Mouse (Mus musculus) hindbrain, embryonic 12.5 days (tissue): Measurements from ENCODE around the gene Prx. TPM values are rescaled to one million over a fixed set of nuclear protein-coding genes. Genes with fewer than 3 reads are reported as not detected.

Experiments used
- ATAC-seq: fragments of 200-750 bp; cut with Nextera tagmentation; 2 replicates; pipeline ENCODE4 v1.8.0; 2017; ENCODE audit warnings: moderate TSS enrichment; ENCODE audit not compliant: low FRiP score
- H3K27ac ChIP-seq: fragments of 300-500 bp; sonication (generic); 2 replicates; pipeline ENCODE4 v1.5.1; 2016; ENCODE audit warnings: mild to moderate bottlenecking
- H3K27me3 ChIP-seq: fragments of 300-500 bp; sonication (generic); 2 replicates; pipeline ENCODE4 v1.6.1; 2016; ENCODE audit warnings: mild to moderate bottlenecking
- H3K36me3 ChIP-seq: fragments of 300-500 bp; sonication (generic); 2 replicates; pipeline ENCODE4 v1.6.1; 2016; ENCODE audit warnings: mild to moderate bottlenecking
- H3K4me1 ChIP-seq: fragments of 300-500 bp; sonication (generic); 2 replicates; pipeline ENCODE4 v1.6.1; 2016
- H3K4me2 ChIP-seq: fragments of 300-500 bp; sonication (generic); replicated peaks from 2 replicates; pipeline ENCODE4 v1.6.1; 2016; ENCODE audit warnings: mild to moderate bottlenecking
- H3K4me3 ChIP-seq: fragments of 300-500 bp; sonication (generic); 2 replicates; pipeline ENCODE4 v1.5.1; 2016; ENCODE audit warnings: mild to moderate bottlenecking
- H3K9ac ChIP-seq: fragments of 300-500 bp; sonication (generic); 2 replicates; pipeline ENCODE4 v1.6.1; 2016; ENCODE audit warnings: mild to moderate bottlenecking, moderate library complexity
- H3K9me3 ChIP-seq: fragments of 300-500 bp; sonication (generic); replicated peaks from 2 replicates; pipeline ENCODE4 v1.6.1; 2016; ENCODE audit warnings: mild to moderate bottlenecking
- WGBS: fragments of 180-500 bp; shearing (Covaris S2); methylation state at CpG from one replicate; pipeline ENCODE4 v1.1.7; 2016; 5-methylcytosine and 5-hydroxymethylcytosine counted together
- polyA plus RNA-seq: library from polyadenylated mRNA; unstranded; fragments of >200 nt; fragmentation: Nextera tagmentation; extraction: Ambion mirVana; gene quantifications from 2 replicates; pipeline ENCODE4 v1.2.1, GENCODE M21; 2016

The Prx gene
- polyA plus RNA-seq, 1 experiment from 2014 or later = 2.5 TPM

DNA sequence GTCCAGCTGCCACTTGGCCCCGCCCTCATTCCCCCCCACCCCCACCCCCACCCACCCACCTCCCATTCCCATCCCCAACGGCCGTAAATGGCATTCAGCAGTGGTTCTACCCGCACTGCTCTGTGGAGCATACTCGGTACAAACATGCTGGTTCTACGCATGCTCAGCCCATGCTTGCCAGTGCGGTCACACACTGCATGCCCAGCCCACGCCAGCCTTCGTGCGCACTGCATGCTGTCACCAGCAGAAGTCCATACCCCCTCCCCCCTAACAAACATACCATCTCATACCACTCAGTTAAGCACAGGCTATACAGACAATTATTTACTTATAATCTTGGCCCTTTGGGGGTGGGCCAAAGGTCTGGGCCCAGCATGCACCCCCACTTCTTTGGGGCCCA, 32.6 kb downstream of the Prx start:
- Histone ChIP-seq H3K36me3 (peaks cover 66% of the 10 kb centered on the region), H3K4me3 (no peak overlapping the region), H3K9me3 (no peaks in the 10 kb centered on the region), H3K27ac (no peak overlapping the region), H3K27me3 (no peaks in the 10 kb centered on the region), H3K4me2 (no peak overlapping the region), H3K4me1 (no peaks in the 10 kb centered on the region), H3K9ac (no peak overlapping the region)
- ATAC-seq = no peak
- WGBS = 87% methylated on average over 10 of the region's 10 CpGs

DNA sequence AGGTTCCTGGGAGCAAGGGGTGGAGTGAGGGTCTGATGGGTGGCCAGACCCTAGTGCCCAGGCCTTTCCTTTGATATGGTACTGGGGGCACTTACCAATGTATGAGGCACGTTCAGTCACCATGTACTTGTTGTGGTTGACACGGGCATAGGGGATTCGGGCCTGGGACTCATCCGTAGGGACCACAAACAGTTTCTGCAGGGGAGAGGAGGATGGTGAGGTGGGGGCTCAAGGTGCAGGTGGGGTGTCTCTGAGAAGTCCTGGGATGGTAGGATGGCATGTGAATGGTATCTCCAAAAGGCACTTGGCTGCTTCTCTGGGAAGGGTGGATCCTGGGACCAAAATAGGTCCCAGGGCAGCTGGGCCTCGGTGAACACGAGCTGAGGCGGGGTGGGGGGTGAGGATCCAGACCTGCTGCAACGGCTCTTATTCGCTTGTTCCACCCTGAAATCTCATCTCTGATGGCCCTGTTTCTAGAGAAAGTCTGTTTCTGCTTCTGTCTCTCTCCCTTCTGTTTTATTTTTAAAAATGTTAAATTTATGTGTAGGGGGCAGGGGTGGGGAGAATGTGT, 33.4 kb downstream of the Prx start:
- 92% methylated on average over 9 of the region's 9 CpGs for WGBS
- Histone ChIP-seq H3K4me1 (no peaks in the 10 kb centered on the region), H3K36me3 (peaks cover 74% of the 10 kb centered on the region)

GRCm38 (mm10) chr7:27535386-27535785, 36.3 kb downstream of the Prx start:
- 75% methylated on average over 2 of the region's 2 CpGs for WGBS
- Histone ChIP-seq H3K9me3 (no peaks in the 10 kb centered on the region), H3K4me3 (no peak overlapping the region), H3K9ac (no peak overlapping the region), H3K4me2 (no peak overlapping the region), H3K4me1 (no peaks in the 10 kb centered on the region), H3K27me3 (no peaks in the 10 kb centered on the region), H3K27ac (no peak overlapping the region), H3K36me3 (peaks cover 80% of the 10 kb centered on the region)
- no peak for ATAC-seq

More for the DNA sequence above, 33.4 kb downstream of the Prx start:
- no peaks in the 10 kb centered on the region for H3K9me3 ChIP-seq
- H3K4me3 ChIP-seq = no peak overlapping the region
- no peaks in the 10 kb centered on the region for H3K27me3 ChIP-seq
- no peak for ATAC-seq
- H3K27ac ChIP-seq = no peak overlapping the region
- H3K4me2 ChIP-seq = no peak overlapping the region
- no peak overlapping the region for H3K9ac ChIP-seq

GRCm38 (mm10) chr7:27536618-27537017, 37.5 kb downstream of the Prx start:
- peaks cover 6% of the 10 kb centered on the region for H3K4me1 ChIP-seq
- H3K9me3 ChIP-seq = no peaks in the 10 kb centered on the region
- H3K27me3 ChIP-seq = no peaks in the 10 kb centered on the region
- WGBS = 88% methylated on average over 6 of the region's 6 CpGs
- peaks cover 69% of the 10 kb centered on the region for H3K36me3 ChIP-seq
- H3K4me3 ChIP-seq = no peak overlapping the region
- H3K9ac ChIP-seq = no peak overlapping the region
- H3K27ac ChIP-seq = no peak overlapping the region
- H3K4me2 ChIP-seq = no peak overlapping the region
- no peak for ATAC-seq

DNA sequence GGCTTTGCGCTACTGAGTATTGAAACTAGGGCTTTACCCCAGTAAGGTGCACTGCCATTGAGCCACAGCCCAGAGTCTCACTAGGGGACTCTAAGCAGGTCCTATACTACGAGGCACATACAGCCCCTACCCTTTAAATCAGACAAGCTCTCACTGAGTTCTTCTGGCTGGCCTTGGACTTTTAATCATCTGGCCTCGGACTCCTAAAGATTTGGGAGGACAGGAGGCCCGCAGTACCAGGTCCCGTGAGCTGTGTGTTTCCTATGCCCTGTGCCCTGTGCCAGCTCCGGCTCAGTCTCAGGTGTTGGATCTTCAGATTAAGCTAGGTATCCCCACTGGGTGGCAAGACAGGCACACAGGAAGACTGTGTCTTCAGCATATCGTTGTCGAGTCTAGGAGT, 38.9 kb downstream of the Prx start:
- no peaks in the 10 kb centered on the region for H3K9me3 ChIP-seq
- no peak overlapping the region for H3K27ac ChIP-seq
- H3K9ac ChIP-seq = no peak overlapping the region
- ATAC-seq = no peak
- no peak overlapping the region for H3K4me2 ChIP-seq
- H3K4me3 ChIP-seq = no peak overlapping the region
- WGBS = 91% methylated on average over 8 of the region's 8 CpGs
- peaks cover 55% of the 10 kb centered on the region for H3K36me3 ChIP-seq
- H3K27me3 ChIP-seq = no peaks in the 10 kb centered on the region
- peaks cover 13% of the 10 kb centered on the region for H3K4me1 ChIP-seq

DNA sequence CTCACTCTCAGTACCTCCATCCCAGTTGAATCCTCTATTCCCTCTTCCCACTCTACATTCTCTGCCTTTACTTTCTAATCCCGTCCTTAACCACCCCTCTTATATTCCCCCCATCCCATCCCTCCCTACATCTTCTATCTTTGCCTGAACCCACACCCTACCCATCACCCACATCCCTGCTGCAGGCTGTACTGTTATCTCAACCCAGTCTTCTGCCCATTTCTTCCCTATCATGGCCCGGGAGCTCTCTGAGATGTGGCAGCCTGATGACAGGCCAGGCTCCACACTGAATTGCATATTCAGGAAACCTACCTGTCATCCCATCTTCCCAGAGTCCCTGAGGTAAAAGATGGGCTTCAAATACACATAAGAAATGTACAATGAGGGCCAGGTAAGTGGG, 39.7 kb downstream of the Prx start:
- Histone ChIP-seq H3K4me3 (no peak overlapping the region), H3K9me3 (no peaks in the 10 kb centered on the region)
- WGBS = 89% methylated on average over 2 of the region's 2 CpGs

DNA sequence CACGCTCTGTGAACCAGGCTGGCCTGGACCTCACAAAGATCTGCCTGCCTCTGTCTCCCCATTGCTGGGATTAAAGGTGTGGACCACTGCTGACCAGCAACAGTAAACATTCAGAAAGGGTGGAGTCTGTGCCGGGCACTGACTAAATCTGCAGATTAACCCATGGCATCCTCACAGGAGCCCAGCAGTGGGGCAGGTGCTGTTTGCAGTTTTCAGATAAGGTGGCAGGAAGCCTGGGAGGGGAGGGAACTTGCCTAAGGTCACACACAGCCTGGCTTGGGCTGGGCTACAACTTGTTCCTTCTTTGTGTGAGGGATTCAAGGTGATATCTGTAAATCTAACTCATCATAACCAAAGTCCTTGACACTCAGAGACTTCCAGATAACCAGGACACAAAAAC, 41.4 kb downstream of the Prx start:
- Histone ChIP-seq H3K4me2 (no peak overlapping the region), H3K36me3 (peaks cover 34% of the 10 kb centered on the region), H3K27ac (no peak overlapping the region), H3K4me1 (peaks cover 13% of the 10 kb centered on the region), H3K4me3 (no peak overlapping the region), H3K27me3 (no peaks in the 10 kb centered on the region), H3K9me3 (no peaks in the 10 kb centered on the region), H3K9ac (no peak overlapping the region)
- no peak for ATAC-seq
- 71% methylated on average over 2 of the region's 2 CpGs for WGBS

More for the DNA sequence above, 39.7 kb downstream of the Prx start:
- Histone ChIP-seq H3K4me2 (no peak overlapping the region), H3K9ac (no peak overlapping the region), H3K27me3 (no peaks in the 10 kb centered on the region), H3K36me3 (peaks cover 48% of the 10 kb centered on the region), H3K4me1 (peaks cover 13% of the 10 kb centered on the region), H3K27ac (no peak overlapping the region)
- no peak for ATAC-seq

- H3K27ac ChIP-seq = no peak overlapping the region
- H3K27me3 ChIP-seq = no peaks in the 10 kb centered on the region
- 93% methylated on average over 6 of the region's 6 CpGs for WGBS
- no peak for ATAC-seq
- peaks cover 30% of the 10 kb centered on the region for H3K36me3 ChIP-seq
- H3K4me3 ChIP-seq = no peak overlapping the region
- H3K9ac ChIP-seq = no peak overlapping the region
- peaks cover 13% of the 10 kb centered on the region for H3K4me1 ChIP-seq
- H3K4me2 ChIP-seq = no peak overlapping the region
- H3K9me3 ChIP-seq = no peaks in the 10 kb centered on the region
Observed at GRCm38 (mm10) chr7:27540935-27541334, 41.8 kb downstream of the Prx start.

- Histone ChIP-seq H3K36me3 (peaks cover 25% of the 10 kb centered on the region), H3K9ac (peak overlapping the region; percentile 71), H3K4me1 (peaks cover 13% of the 10 kb centered on the region), H3K27ac (no peak overlapping the region), H3K4me3 (no peak overlapping the region; the same call in 1 of the 2 replicates), H3K27me3 (no peaks in the 10 kb centered on the region), H3K9me3 (no peaks in the 10 kb centered on the region), H3K4me2 (peak overlapping the region; percentile 82)
- WGBS = 72% methylated on average over 16 of the region's 16 CpGs
- ATAC-seq = peak; percentile 23; the same call in 1 of the 2 replicates
Observed at GRCm38 (mm10) chr7:27541431-27541830, 42.3 kb downstream of the Prx start.

DNA sequence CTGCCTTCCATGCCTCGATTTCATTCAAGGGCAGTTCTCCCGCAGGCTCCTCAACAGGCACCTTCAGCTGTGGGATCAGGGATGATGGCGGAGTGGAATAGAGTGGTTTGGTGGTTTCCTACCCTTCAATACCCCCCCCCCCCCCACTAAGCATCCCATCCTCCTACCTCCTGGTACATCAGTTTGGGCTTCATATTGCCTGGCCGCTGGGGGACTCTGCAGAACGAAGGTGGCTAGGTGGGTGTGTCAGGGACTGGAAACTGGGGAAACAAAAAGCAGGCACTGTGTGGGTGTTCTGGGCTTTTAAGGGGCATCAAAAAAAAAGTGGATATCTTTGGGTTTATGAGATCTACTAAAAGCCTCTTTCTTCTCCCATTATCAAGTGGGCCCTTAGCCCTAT, 42.8 kb downstream of the Prx start:
- no peaks in the 10 kb centered on the region for H3K9me3 ChIP-seq
- peaks cover 21% of the 10 kb centered on the region for H3K36me3 ChIP-seq
- WGBS = 63% methylated on average over 5 of the region's 5 CpGs
- ATAC-seq = no peak
- H3K27ac ChIP-seq = no peak overlapping the region
- peak overlapping the region; percentile 71 for H3K9ac ChIP-seq
- no peaks in the 10 kb centered on the region for H3K27me3 ChIP-seq
- H3K4me2 ChIP-seq = peak overlapping the region; percentile 82
- H3K4me3 ChIP-seq = peak overlapping the region; percentile 57
- H3K4me1 ChIP-seq = peaks cover 13% of the 10 kb centered on the region

DNA sequence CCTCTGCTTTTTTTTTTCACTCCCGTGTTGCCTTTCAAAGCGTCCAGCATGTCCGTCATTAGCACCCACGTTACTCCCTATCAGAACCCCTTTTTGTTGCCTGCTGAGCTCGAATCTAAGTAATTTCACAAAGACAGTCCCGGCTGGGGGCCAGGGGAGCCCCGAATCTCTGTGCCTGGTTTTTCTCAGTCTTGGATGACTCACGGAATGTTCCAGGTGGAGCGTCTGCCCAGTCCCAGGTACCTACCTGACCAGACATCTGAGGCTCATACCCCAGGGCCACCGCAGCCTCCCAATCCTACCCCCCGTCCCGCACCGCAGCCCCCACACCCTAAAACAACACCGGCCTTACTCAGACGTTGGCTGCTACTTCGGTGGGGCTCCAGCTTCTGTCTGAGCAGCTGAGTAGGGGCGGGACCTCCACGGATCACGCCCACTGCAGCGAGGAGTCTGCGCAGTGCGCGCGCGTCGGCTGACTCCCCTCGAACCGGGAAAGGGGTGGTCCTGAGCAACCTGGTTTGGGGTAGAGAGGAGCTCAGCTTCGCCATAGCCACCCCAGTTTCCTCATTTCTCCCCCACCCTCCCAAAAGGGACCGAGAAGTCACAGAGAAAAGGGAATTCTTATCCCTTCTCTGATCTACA, 43.4 kb downstream of the Prx start:
- peaks cover 15% of the 10 kb centered on the region for H3K36me3 ChIP-seq
- H3K27ac ChIP-seq = no peak overlapping the region
- H3K4me2 ChIP-seq = peak overlapping the region; percentile 82
- ATAC-seq = peak; percentile 93
- WGBS = 4% methylated on average over 30 of the region's 30 CpGs
- peaks cover 13% of the 10 kb centered on the region for H3K4me1 ChIP-seq
- no peaks in the 10 kb centered on the region for H3K27me3 ChIP-seq
- H3K9ac ChIP-seq = peak overlapping the region; percentile 71
- H3K4me3 ChIP-seq = peak overlapping the region; percentile 57
- no peaks in the 10 kb centered on the region for H3K9me3 ChIP-seq

DNA sequence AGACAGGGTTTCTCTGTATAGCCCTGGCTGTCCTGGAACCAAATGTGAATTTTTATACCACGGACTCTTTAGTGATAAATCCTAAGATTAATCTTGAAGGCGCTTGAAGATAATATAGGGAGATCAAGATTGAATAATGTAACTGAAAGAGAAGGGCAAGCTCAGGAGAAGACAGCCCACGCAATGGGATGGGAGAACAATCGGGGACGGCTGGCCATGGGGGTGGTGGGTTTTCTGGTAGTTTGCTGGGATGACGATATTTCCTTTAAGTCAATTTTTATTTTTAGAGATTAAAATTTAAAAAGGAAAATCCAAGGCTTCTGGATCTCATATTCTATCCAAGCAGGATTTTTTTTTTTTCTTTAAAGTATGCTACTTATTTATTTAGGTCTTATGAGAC, 43.9 kb downstream of the Prx start:
- no peaks in the 10 kb centered on the region for H3K9me3 ChIP-seq
- ATAC-seq = peak; percentile 30; the same call in 1 of the 2 replicates
- no peak overlapping the region for H3K27ac ChIP-seq
- H3K36me3 ChIP-seq = peaks cover 11% of the 10 kb centered on the region; the same call in 1 of the 2 replicates
- H3K4me1 ChIP-seq = peaks cover 13% of the 10 kb centered on the region
- H3K4me3 ChIP-seq = peak overlapping the region; percentile 57
- H3K4me2 ChIP-seq = peak overlapping the region; percentile 82
- H3K9ac ChIP-seq = peak overlapping the region; percentile 71; the same call in 1 of the 2 replicates
- no peaks in the 10 kb centered on the region for H3K27me3 ChIP-seq
- 56% methylated on average over 6 of the region's 6 CpGs for WGBS

DNA sequence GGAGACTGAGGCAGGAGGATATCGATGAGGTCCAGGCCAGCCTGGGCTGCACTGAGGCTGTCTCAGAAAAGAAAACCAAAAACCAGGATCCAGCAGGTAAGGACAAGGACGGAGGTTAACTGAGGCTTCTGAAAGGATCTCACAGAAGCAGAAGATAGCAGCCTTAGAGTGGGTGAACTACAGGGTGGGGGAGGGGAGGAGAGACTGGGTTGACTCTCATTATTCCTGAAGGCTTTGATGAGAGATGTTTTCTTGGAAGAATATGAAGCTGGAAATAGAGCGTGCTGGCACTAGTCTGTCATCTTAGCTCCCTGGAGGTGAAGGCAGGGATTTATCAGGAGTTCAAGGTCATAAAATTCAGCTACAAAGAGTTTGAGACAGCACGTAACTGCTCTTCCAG, 44.7 kb downstream of the Prx start:
- Histone ChIP-seq H3K4me3 (no peak overlapping the region), H3K9ac (no peak overlapping the region), H3K4me2 (no peak overlapping the region), H3K27ac (no peak overlapping the region), H3K27me3 (no peaks in the 10 kb centered on the region), H3K4me1 (peaks cover 13% of the 10 kb centered on the region), H3K36me3 (peaks cover 6% of the 10 kb centered on the region; the same call in 1 of the 2 replicates), H3K9me3 (no peaks in the 10 kb centered on the region)
- 96% methylated on average over 4 of the region's 4 CpGs for WGBS
- no peak for ATAC-seq
